Mouse (Mus musculus) kidney, adult 10 weeks (tissue): ENCODE measurements around the gene Vill. TPM values are rescaled to one million over a fixed set of nuclear protein-coding genes. Genes with fewer than 3 reads are reported as not detected.

Source experiments
- polyA plus RNA-seq: library from polyadenylated mRNA; stranded (reverse); fragments of 350-450 nt; fragmentation: Illumina TruSeq; extraction: RNeasy Lipid Tissue Mini Kit (QIAGEN cat#74804); gene quantifications from one replicate; pipeline ENCODE4 v1.2.3, GENCODE M21; 2014; ENCODE audit warnings: low read depth, low replicate concordance

The Vill gene
- 9.9 TPM for polyA plus RNA-seq

DNA sequence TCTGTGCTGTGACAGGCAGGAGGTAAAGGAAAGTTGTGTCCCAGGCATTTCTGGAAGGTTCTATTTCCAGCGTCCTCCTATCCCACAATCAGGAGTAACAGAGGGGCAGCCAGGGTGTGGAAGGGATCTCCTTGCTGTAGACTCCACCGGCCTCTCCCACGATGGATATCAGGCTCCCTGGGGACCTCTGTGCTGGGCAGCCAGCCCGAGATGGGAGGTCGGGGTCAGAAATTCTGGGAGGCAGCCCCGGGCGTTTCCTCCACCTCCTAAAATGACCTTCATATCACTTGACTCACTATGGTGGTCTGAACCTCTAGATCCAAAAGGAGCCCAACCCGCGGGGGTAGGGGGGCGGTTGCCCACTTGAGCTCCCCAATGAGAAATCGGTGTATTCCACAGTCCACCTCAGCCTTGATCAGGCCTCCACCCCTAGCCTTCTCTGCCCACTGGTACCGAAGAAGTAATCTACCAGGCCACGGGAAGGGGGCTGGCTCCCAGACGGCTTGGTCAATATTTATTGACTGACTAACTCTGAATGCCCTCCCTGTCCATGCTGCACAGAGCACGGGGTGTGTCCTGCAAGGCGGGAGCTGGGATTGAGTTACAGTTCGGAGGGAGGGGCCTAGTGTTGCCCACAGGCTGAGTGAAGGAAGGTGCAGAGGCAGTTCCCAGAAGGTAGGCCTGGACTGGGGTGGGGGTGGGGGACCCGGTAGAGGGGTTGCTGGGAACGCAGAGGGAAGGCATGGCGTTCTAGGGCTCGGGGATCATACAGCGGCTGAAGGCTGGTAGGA, at the start of gene Vill:
Gene Vill, plus strand, starts transcription at position 625 of the 791 bp plus-strand sequence.

DNA sequence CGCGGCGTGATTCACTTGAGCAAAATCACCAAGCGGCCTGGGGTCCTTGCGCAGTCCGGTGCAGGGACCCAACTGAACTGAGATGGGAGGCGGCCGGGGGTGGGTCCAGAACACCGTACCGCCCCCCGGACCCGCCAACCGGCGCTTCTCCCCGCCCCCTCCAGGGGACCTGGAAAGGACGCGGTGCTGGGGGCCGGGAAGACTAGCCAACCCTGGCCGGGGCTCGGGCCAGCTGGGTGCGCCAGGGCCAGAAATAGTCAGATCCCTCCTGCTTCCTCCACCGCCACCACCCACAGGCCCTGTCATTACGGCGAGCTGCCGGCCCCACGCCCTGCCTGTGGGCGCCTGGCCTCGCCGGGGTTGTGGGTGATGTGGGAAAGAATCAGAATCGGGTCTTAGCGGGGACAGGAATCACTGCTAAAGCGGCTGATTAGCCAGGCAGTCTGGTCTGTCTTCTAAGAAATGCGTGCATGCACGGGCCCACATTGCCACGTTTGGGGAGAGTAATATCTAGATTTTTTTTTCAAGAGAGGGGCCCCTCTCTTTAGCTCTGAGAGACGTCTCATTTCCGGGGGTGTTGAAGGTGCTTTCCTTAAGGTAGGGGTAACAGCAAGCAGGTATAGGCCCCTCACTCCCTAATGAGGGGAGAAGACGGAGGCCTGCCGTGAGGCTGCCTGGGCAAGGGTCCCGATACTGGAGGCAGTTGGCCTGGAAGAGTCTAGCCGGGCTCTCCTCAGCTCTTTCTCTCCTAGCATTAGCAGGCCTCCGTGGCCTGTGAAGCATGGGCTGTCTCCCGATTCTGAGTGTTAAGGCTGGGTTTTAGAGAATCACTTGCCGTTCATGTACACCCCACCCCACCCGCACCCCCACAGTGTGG, 41.1 kb downstream of the Vill start, which contains the start of gene Plcd1:
Gene Plcd1, minus strand, starts transcription at position 84 of the 877 bp plus-strand sequence.

DNA sequence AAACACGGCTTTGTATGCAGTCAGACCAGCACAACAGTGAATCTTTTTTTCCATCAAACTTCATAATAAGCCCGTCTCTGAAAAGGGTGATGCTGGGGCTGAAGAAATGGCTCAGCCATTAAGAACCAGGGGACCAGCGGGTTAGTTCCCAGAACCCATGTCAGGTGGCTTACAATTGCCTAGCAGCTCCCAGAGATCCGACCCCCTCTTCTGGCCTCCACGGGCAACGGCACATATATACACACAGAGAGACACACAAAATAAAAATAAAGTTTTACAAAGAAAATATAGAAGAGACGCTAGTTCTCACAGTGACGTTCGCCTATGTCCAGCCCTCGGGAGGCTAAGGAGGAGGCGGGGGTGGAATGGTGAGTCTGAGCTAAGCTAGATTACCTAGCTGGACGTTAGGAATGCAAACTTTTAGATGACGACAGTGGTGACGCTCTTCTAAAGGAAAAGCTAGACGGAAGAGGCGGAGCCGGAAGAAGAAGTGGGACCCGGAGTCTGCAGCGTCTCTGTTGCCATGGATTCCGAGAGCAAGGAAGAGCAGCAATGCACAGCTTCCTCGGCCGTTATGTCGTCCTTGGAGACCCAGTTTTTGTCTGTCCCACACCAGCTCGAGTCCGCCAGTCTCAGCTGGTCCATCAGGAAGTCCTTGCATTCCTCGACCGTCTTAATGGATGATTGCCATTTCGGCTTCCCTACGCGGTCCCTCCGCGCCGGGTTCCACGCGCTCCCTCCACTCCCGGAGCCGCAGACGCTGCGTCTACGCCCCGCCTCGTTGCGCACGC, 49.6 kb downstream of the Vill start, which contains the start of gene Dlec1:
Gene Dlec1, plus strand, starts transcription at position 487 of the 791 bp plus-strand sequence.

Other genes with a start within 250 kb of the Vill start
- gene Ctdspl, start 126.3 kb upstream of the Vill start, polyA plus RNA-seq: 18.8 TPM
- gene Plcd1, start 40.7 kb downstream of the Vill start, polyA plus RNA-seq: 0.28 TPM
- 3.6 TPM for gene Dlec1, start 49.7 kb downstream of the Vill start, polyA plus RNA-seq
- 4.8 TPM for gene Acaa1b, start 104.3 kb downstream of the Vill start, polyA plus RNA-seq
- gene Gm47289, start 106.4 kb downstream of the Vill start, polyA plus RNA-seq: not detected
- 3.5 TPM for gene Slc22a13, start 156.3 kb downstream of the Vill start, polyA plus RNA-seq